Mouse (Mus musculus): Measurements from ENCODE around the gene Pxmp4.

DNA sequence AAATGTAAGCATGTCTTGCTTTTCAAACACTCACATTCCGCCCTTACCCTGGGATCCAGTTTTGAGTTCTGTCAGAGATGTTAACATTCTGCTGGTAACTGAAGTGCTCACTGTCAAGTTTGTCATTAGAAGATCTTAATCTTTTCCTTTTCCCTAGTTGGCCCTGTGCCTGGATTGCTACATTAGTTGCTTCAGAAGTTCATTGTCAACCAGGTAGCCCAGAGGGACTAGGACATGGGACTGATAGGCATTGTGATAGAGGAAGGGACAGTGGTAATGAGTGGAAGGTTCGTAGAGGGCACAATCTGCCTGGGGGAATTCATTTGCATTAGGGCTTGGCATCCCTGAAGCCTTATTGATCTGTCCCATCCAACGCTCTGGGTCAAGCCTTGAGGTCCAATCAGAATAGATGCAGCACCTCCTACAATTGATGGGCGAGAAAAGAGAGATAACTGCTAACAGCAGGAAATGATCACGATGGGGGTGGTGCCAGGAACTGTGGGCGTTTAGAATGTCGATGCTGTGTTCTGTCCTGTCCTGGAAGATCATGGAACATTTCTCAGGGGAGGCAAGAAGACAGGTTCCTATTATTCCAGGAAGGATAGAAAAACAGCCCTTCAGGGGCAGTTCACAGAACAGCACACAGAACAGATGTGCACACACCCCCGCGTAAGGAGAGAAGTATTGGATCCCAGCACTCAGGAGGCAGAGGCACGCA lies 5.7 kb upstream of the Pxmp4 start:
- TF ChIP-seq CTCF (IDR thresholded peaks at IDR 0.05; ENCODE audit: extremely low read depth, insufficient read depth, low read length) (no peak), POLR2A (IDR thresholded peaks at IDR 0.05; ENCODE audit: extremely low read depth, insufficient read depth, low read length) (no peak)
